15 mouse cellular contexts compared by ENCODE assay signal in the genomic region with DNA sequence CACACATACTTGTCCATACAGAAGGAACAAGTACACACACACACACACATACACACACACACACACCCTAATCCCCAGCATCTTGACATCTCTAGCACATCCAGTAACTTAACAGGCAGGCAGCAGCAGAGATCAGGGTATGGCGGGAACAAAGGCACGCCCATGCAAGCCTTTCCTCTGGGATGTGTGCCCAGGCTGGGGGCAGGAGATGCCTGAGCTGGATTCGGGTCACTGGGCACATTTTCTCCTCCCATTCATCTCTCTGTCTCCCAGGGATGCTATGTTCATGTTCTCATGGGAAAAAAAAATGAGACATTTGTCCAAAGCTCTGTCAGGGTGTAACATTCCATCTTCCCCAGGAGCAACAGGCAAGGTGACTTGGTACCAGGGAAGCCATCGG. TPM values are rescaled to one million over a fixed set of nuclear protein-coding genes. Genes with fewer than 3 reads are reported as not detected.
A peak's percentile ranks its signal among the peaks of the same experiment; 100 is the strongest.
DNase-seq lines count a peak whose midpoint lies in the region; ATAC-seq and TF ChIP-seq lines count a peak whose summit lies in the region.
"Had no signal": no experiment of that assay in that cellular context is flagged by ENCODE, and none has a peak within 500 bp of the region (broad histone marks: within the 10 kb centered on the region; RNA-seq: fewer than 3 reads in every experiment).

No protein-coding gene starts in this region.

- H3K36me3 ChIP-seq in forebrain, embryonic 12.5 days (replicated peaks), result no peaks in the 10 kb centered on the region
- no peaks in the 10 kb centered on the region for H3K36me3 ChIP-seq in forebrain, postnatal 0 days (ENCODE audit: insufficient read depth)
- H3K36me3 ChIP-seq in midbrain, embryonic 13.5 days, result no peaks in the 10 kb centered on the region
- H3K36me3 ChIP-seq in midbrain, embryonic 11.5 days (ENCODE audit: control insufficient read depth, insufficient read depth, low read length), result no peaks in the 10 kb centered on the region
- no peaks in the 10 kb centered on the region for H3K36me3 ChIP-seq in hindbrain, embryonic 15.5 days
- H3K36me3 ChIP-seq: liver, embryonic 12.5 days; midbrain, embryonic 15.5 days had no signal

- H3K27ac ChIP-seq in forebrain, embryonic 12.5 days, result peak overlapping the region; percentile 63
- H3K27ac ChIP-seq in forebrain, postnatal 0 days (ENCODE audit: low read depth, low read length), result no peak overlapping the region
- no peak overlapping the region for H3K27ac ChIP-seq in midbrain, embryonic 13.5 days
- H3K27ac ChIP-seq in midbrain, embryonic 11.5 days (ENCODE audit: low read depth, low read length), result no peak overlapping the region
- H3K27ac ChIP-seq in hindbrain, embryonic 15.5 days (replicated peaks), result no peak overlapping the region
- H3K27ac ChIP-seq: liver, embryonic 12.5 days had no signal

- DNase-seq in forebrain, postnatal 0 days, result no peak
- DNase-seq in midbrain, embryonic 11.5 days (ENCODE audit: low spot score, missing footprints), result no peak
- no peak for DNase-seq in thymus, postnatal 25 days
- no peak for DNase-seq in right cerebral cortex, postnatal 4 days
- no peak for DNase-seq in urinary bladder, adult 2 months (ENCODE audit: low spot score)
- DNase-seq: cerebellum, postnatal 25 days; gastrocnemius, postnatal 36 days; layer of hippocampus, postnatal 36 days; right cerebral cortex, postnatal 25 days had no signal

- no peak for ATAC-seq in forebrain, embryonic 12.5 days (ENCODE audit: low FRiP score)
- ATAC-seq in forebrain, postnatal 0 days, result no peak
- 0 out of 2 replicates have a peak, but pooled peaks have one; percentile 37 for ATAC-seq in midbrain, embryonic 13.5 days
- no peak for ATAC-seq in midbrain, embryonic 11.5 days (ENCODE audit: low FRiP score)
- ATAC-seq in hindbrain, embryonic 15.5 days (ENCODE audit: low FRiP score, low read depth), result peak; percentile 28; the same call in 1 of the 2 replicates
- ATAC-seq: liver, embryonic 12.5 days; midbrain, embryonic 15.5 days had no signal

- 69% methylated on average over 4 of the region's 4 CpGs for WGBS in forebrain, embryonic 12.5 days
- WGBS in forebrain, postnatal 0 days, result 50% methylated on average over 4 of the region's 4 CpGs
- WGBS in midbrain, embryonic 13.5 days, result 62% methylated on average over 4 of the region's 4 CpGs
- WGBS in midbrain, embryonic 11.5 days, result 67% methylated on average over 4 of the region's 4 CpGs
- 46% methylated on average over 4 of the region's 4 CpGs for WGBS in hindbrain, embryonic 15.5 days

- H3K4me1 ChIP-seq in forebrain, embryonic 12.5 days, result peaks cover 24% of the 10 kb centered on the region
- no peaks in the 10 kb centered on the region for H3K4me1 ChIP-seq in forebrain, postnatal 0 days (ENCODE audit: insufficient read depth)
- peaks cover 16% of the 10 kb centered on the region for H3K4me1 ChIP-seq in midbrain, embryonic 13.5 days (replicated peaks)
- peaks cover 10% of the 10 kb centered on the region for H3K4me1 ChIP-seq in midbrain, embryonic 11.5 days (ENCODE audit: control insufficient read depth, insufficient read depth, low read length)
- peaks cover 11% of the 10 kb centered on the region for H3K4me1 ChIP-seq in hindbrain, embryonic 15.5 days (replicated peaks)

- no peak for TF ChIP-seq CTCF in forebrain, postnatal 0 days (IDR thresholded peaks at IDR 0.05; ENCODE audit: low read depth)

- H3K27me3 ChIP-seq in forebrain, embryonic 12.5 days, result no peaks in the 10 kb centered on the region
- H3K27me3 ChIP-seq in forebrain, postnatal 0 days (ENCODE audit: insufficient read depth, low read length), result no peaks in the 10 kb centered on the region
- no peaks in the 10 kb centered on the region for H3K27me3 ChIP-seq in midbrain, embryonic 13.5 days
- no peaks in the 10 kb centered on the region for H3K27me3 ChIP-seq in midbrain, embryonic 11.5 days (ENCODE audit: control insufficient read depth, insufficient read depth, low read length)
- no peaks in the 10 kb centered on the region for H3K27me3 ChIP-seq in hindbrain, embryonic 15.5 days
- H3K27me3 ChIP-seq: liver, embryonic 12.5 days; midbrain, embryonic 15.5 days had no signal

- no peak overlapping the region for H3K4me2 ChIP-seq in forebrain, embryonic 12.5 days
- no peak overlapping the region for H3K4me2 ChIP-seq in forebrain, postnatal 0 days (ENCODE audit: low read depth)
- no peak overlapping the region for H3K4me2 ChIP-seq in midbrain, embryonic 13.5 days (replicated peaks)
- no peak overlapping the region for H3K4me2 ChIP-seq in midbrain, embryonic 11.5 days
- no peak overlapping the region for H3K4me2 ChIP-seq in hindbrain, embryonic 15.5 days
- H3K4me2 ChIP-seq: liver, embryonic 12.5 days; midbrain, embryonic 15.5 days had no signal

- H3K9me3 ChIP-seq in forebrain, embryonic 12.5 days, result no peaks in the 10 kb centered on the region
- H3K9me3 ChIP-seq in forebrain, postnatal 0 days (ENCODE audit: low read length), result no peaks in the 10 kb centered on the region
- H3K9me3 ChIP-seq in midbrain, embryonic 13.5 days, result no peaks in the 10 kb centered on the region
- H3K9me3 ChIP-seq in midbrain, embryonic 11.5 days (ENCODE audit: control insufficient read depth, low read length), result no peaks in the 10 kb centered on the region
- no peaks in the 10 kb centered on the region for H3K9me3 ChIP-seq in hindbrain, embryonic 15.5 days
- H3K9me3 ChIP-seq: liver, embryonic 12.5 days; midbrain, embryonic 15.5 days had no signal

- H3K4me3 ChIP-seq in forebrain, embryonic 12.5 days (replicated peaks), result no peak overlapping the region
- H3K4me3 ChIP-seq in forebrain, postnatal 0 days (ENCODE audit: low read depth, low read length), result no peak overlapping the region
- H3K4me3 ChIP-seq in midbrain, embryonic 13.5 days (replicated peaks), result no peak overlapping the region
- no peak overlapping the region for H3K4me3 ChIP-seq in midbrain, embryonic 11.5 days (ENCODE audit: low read depth, low read length)
- H3K4me3 ChIP-seq in hindbrain, embryonic 15.5 days, result no peak overlapping the region
- H3K4me3 ChIP-seq: liver, embryonic 12.5 days; midbrain, embryonic 15.5 days had no signal

- H3K9ac ChIP-seq in forebrain, embryonic 12.5 days, result no peak overlapping the region
- no peak overlapping the region for H3K9ac ChIP-seq in forebrain, postnatal 0 days
- H3K9ac ChIP-seq in midbrain, embryonic 13.5 days (replicated peaks), result no peak overlapping the region
- H3K9ac ChIP-seq in midbrain, embryonic 11.5 days (ENCODE audit: low read length), result no peak overlapping the region
- no peak overlapping the region for H3K9ac ChIP-seq in hindbrain, embryonic 15.5 days
- H3K9ac ChIP-seq: liver, embryonic 12.5 days; midbrain, embryonic 15.5 days had no signal

RNA-seq across cellular contexts. Expression of gene Dkk3, which starts 14.9 kb away (rescaled TPM):
- 21.5 and 28.7 TPM in 2 replicates for polyA plus RNA-seq in forebrain, embryonic 12.5 days (2016; fragmentation: Nextera tagmentation; extraction: Ambion mirVana)
- total RNA-seq in forebrain, postnatal 0 days (2014; rRNA removed), result 50.8 and 53.8 TPM in 2 replicates
- 48.1 and 49.9 TPM in 2 replicates for polyA plus RNA-seq in forebrain, postnatal 0 days (2015; fragmentation: Nextera tagmentation; extraction: Ambion mirVana)
- 18.9 and 19.8 TPM in 2 replicates for polyA plus RNA-seq in midbrain, embryonic 13.5 days (2015; fragmentation: Nextera tagmentation; extraction: Ambion mirVana)
- polyA plus RNA-seq in midbrain, embryonic 11.5 days (2014; fragmentation: Nextera tagmentation; extraction: Ambion mirVana), result 13.9 and 14.0 TPM in 2 replicates
- polyA plus RNA-seq in hindbrain, embryonic 15.5 days (2015; fragmentation: Nextera tagmentation; extraction: Ambion mirVana), result 30.3 and 32.8 TPM in 2 replicates
- polyA plus RNA-seq in urinary bladder, adult 2 months (2012; rRNA removed), result 68.6 and 94.4 TPM in 2 replicates
- total RNA-seq: neutrophil, adult 5-6 weeks had no signal

Comparison
In these comparisons a context has a peak if more than half of its experiments do, and no peak if none do; other contexts are left out.
1. ATAC-seq: peak in midbrain, embryonic 13.5 days (single experiment) and hindbrain, embryonic 15.5 days (single experiment); none in forebrain, embryonic 12.5 days (single experiment), forebrain, postnatal 0 days (single experiment) and midbrain, embryonic 11.5 days (single experiment).